Mouse (Mus musculus) ES-Bruce4 (cell line): ENCODE results near the gene Gys2.

ENCODE experiments used
- CTCF ChIP-seq: IDR thresholded peaks from one replicate; pipeline ENCODE4 v1.8.1; 2011; ENCODE audit warnings: low read depth, low read length
- EP300 ChIP-seq: IDR thresholded peaks from 2 replicates; pipeline ENCODE4 v1.6.1; 2011; ENCODE audit warnings: low read depth, low read length; ENCODE audit not compliant: insufficient read depth
- POLR2A ChIP-seq: IDR thresholded peaks from one replicate; pipeline ENCODE4 v1.8.1; 2011; ENCODE audit warnings: low read length; ENCODE audit not compliant: insufficient read depth

GRCm38 (mm10) chr6:142459017-142459678 is 13.8 kb downstream of the Gys2 start:
- TF ChIP-seq POLR2A (no peak), CTCF (no peak), EP300 (no peak)
